Mouse (Mus musculus): ENCODE measurements around the gene Msgn1. TPM values are rescaled to one million over a fixed set of nuclear protein-coding genes. Genes with fewer than 3 reads are reported as not detected.

Gene Msgn1
- polyA plus RNA-seq (2014; fragmentation: Nextera tagmentation; extraction: Ambion mirVana), result not detected in 2 replicates

DNA sequence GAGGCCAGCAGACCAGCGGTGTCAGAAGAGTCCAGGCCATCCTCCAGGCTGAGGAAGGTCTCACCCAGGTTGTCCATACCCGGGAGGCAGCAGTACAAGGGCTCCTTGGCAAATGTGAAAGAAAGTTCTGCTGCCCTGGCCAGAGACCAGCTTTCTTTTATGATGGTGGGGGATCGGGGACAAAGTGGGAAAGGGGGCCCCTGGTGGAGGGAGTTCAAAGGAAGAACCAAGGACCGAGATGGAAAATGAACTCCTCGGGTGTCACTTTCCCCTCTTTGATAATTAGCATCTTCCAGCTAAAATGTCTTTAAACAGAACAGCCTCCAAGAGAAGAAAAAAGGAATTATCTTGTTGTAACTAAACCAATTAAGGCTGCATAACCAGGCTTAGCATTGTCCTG is at the start of gene Msgn1:
Gene Msgn1, minus strand, starts transcription at position 101 of the 400 bp plus-strand sequence.
- no peaks in the 10 kb centered on the region for H3K9me3 ChIP-seq (ENCODE audit: control insufficient read depth, low read length)
- 67% methylated on average over 5 of the region's 5 CpGs for WGBS
- H3K4me1 ChIP-seq (ENCODE audit: control insufficient read depth, insufficient read depth, low read length), result no peaks in the 10 kb centered on the region
- H3K27me3 ChIP-seq (ENCODE audit: control insufficient read depth, insufficient read depth, low read length), result no peaks in the 10 kb centered on the region
- no peaks in the 10 kb centered on the region for H3K36me3 ChIP-seq (ENCODE audit: control insufficient read depth, insufficient read depth, low read length)
- no peak within 1 kb of the TSS for H3K27ac ChIP-seq (ENCODE audit: low read depth, low read length)
- H3K9ac ChIP-seq (ENCODE audit: low read length), result no peak within 1 kb of the TSS
- ATAC-seq (ENCODE audit: low FRiP score) (no peak), DNase-seq (ENCODE audit: low spot score, missing footprints) (peak; percentile 17)
- H3K4me3 ChIP-seq (ENCODE audit: low read depth, low read length), result no peak within 1 kb of the TSS
- no peak within 1 kb of the TSS for H3K4me2 ChIP-seq

DNA sequence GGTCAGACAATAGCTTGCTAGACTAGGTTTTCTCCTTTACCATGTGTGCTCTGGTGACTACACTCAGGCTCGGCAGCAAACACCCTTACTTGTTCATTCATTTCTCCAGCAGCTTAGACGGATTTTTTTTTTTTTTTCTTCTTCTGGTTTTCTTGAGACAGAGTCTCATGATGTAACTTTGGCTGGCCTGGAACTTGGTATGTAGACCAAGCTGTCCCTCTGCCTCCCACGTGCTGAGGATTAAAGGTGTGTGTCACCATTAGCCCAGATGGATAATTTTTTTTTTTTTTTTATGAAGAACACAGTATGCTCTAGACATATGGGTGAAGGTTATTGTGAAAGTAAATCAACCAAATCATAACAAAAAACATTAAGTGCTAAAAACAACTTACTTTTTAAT is 41.5 kb upstream of the Msgn1 start:
- Histone ChIP-seq H3K9ac (ENCODE audit: low read length) (no peak overlapping the region), H3K27me3 (ENCODE audit: control insufficient read depth, insufficient read depth, low read length) (no peaks in the 10 kb centered on the region), H3K9me3 (ENCODE audit: control insufficient read depth, low read length) (no peaks in the 10 kb centered on the region), H3K4me1 (ENCODE audit: control insufficient read depth, insufficient read depth, low read length) (no peaks in the 10 kb centered on the region), H3K27ac (ENCODE audit: low read depth, low read length) (no peak overlapping the region), H3K4me2 (no peak overlapping the region), H3K36me3 (ENCODE audit: control insufficient read depth, insufficient read depth, low read length) (no peaks in the 10 kb centered on the region), H3K4me3 (ENCODE audit: low read depth, low read length) (no peak overlapping the region)
- peak; percentile 33 for DNase-seq (ENCODE audit: low spot score, missing footprints)
- no peak for ATAC-seq (ENCODE audit: low FRiP score)
- 83% methylated on average over 3 of the region's 3 CpGs for WGBS

DNA sequence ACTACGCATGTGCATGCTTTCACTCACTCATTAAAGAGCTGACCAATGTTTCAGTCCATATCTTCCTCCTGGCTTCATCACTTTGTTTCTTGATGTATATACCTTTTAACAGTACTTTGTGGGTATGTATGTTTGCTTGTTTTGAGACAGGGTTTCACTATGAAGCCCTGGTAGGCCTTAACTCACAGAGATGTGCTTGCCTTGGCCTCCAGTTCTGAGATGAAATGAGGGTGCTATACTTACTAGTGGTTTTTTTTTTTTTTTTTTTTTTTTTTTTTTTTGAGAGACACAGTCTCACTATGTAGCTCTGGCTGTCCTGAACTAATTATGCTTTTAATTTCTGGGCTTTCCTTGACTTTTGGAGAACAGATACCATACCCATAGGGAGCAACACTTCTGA is 38.7 kb upstream of the Msgn1 start:
- 100% methylated on average over 1 of the region's 1 CpGs for WGBS
- Histone ChIP-seq H3K4me2 (no peak overlapping the region), H3K36me3 (ENCODE audit: control insufficient read depth, insufficient read depth, low read length) (no peaks in the 10 kb centered on the region), H3K9me3 (ENCODE audit: control insufficient read depth, low read length) (no peaks in the 10 kb centered on the region), H3K4me1 (ENCODE audit: control insufficient read depth, insufficient read depth, low read length) (no peaks in the 10 kb centered on the region), H3K27me3 (ENCODE audit: control insufficient read depth, insufficient read depth, low read length) (no peaks in the 10 kb centered on the region), H3K4me3 (ENCODE audit: low read depth, low read length) (no peak overlapping the region), H3K27ac (ENCODE audit: low read depth, low read length) (no peak overlapping the region), H3K9ac (ENCODE audit: low read length) (no peak overlapping the region)
- no peak for ATAC-seq (ENCODE audit: low FRiP score)
- DNase-seq (ENCODE audit: low spot score, missing footprints), result peak; percentile 56

DNA sequence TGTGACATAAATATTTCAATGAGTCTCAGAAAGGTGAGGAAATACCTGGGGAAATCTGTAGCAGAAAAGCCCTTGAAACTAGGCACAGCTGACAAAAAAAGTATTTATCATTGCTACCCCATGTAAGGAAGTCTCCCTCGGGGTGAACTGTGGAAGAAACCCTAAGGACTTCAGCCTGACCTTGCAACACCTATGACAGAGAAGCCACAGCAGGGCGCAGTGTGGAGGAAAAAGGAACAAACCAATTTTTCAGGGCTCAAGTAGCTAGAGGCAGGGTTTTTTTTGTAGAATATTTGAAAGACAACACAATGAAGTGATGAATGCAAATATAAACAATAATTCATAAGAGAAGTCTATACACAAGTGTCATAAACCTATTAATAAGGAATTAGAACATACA is 27.2 kb upstream of the Msgn1 start:
- Histone ChIP-seq H3K9me3 (ENCODE audit: control insufficient read depth, low read length) (no peaks in the 10 kb centered on the region), H3K27ac (ENCODE audit: low read depth, low read length) (no peak overlapping the region), H3K27me3 (ENCODE audit: control insufficient read depth, insufficient read depth, low read length) (no peaks in the 10 kb centered on the region), H3K36me3 (ENCODE audit: control insufficient read depth, insufficient read depth, low read length) (no peaks in the 10 kb centered on the region), H3K4me2 (no peak overlapping the region), H3K9ac (ENCODE audit: low read length) (no peak overlapping the region), H3K4me1 (ENCODE audit: control insufficient read depth, insufficient read depth, low read length) (no peaks in the 10 kb centered on the region), H3K4me3 (ENCODE audit: low read depth, low read length) (no peak overlapping the region)
- DNase-seq (ENCODE audit: low spot score, missing footprints) (no peak), ATAC-seq (ENCODE audit: low FRiP score) (no peak)
- 80% methylated on average over 2 of the region's 2 CpGs for WGBS

- Histone ChIP-seq H3K4me3 (ENCODE audit: low read depth, low read length) (no peak overlapping the region), H3K9ac (ENCODE audit: low read length) (no peak overlapping the region), H3K4me1 (ENCODE audit: control insufficient read depth, insufficient read depth, low read length) (no peaks in the 10 kb centered on the region), H3K9me3 (ENCODE audit: control insufficient read depth, low read length) (no peaks in the 10 kb centered on the region), H3K36me3 (ENCODE audit: control insufficient read depth, insufficient read depth, low read length) (no peaks in the 10 kb centered on the region), H3K27me3 (ENCODE audit: control insufficient read depth, insufficient read depth, low read length) (no peaks in the 10 kb centered on the region), H3K4me2 (no peak overlapping the region), H3K27ac (ENCODE audit: low read depth, low read length) (no peak overlapping the region)
- ATAC-seq (ENCODE audit: low FRiP score) (no peak), DNase-seq (ENCODE audit: low spot score, missing footprints) (peak; percentile 37)
- 86% methylated on average over 2 of the region's 2 CpGs for WGBS
Measured at GRCm38 (mm10) chr12:11230267-11230666, 21.5 kb upstream of the Msgn1 start.

GRCm38 (mm10) chr12:11226529-11227268 is 17.9 kb upstream of the Msgn1 start:
- H3K36me3 ChIP-seq (ENCODE audit: control insufficient read depth, insufficient read depth, low read length), result no peaks in the 10 kb centered on the region
- no peak overlapping the region for H3K27ac ChIP-seq (ENCODE audit: low read depth, low read length)
- no peak overlapping the region for H3K4me2 ChIP-seq
- H3K9me3 ChIP-seq (ENCODE audit: control insufficient read depth, low read length), result no peaks in the 10 kb centered on the region
- H3K4me3 ChIP-seq (ENCODE audit: low read depth, low read length), result no peak overlapping the region
- no peak for DNase-seq (ENCODE audit: low spot score, missing footprints)
- H3K9ac ChIP-seq (ENCODE audit: low read length), result no peak overlapping the region
- 88% methylated on average over 5 of the region's 5 CpGs for WGBS
- H3K4me1 ChIP-seq (ENCODE audit: control insufficient read depth, insufficient read depth, low read length), result no peaks in the 10 kb centered on the region
- H3K27me3 ChIP-seq (ENCODE audit: control insufficient read depth, insufficient read depth, low read length), result no peaks in the 10 kb centered on the region
- ATAC-seq (ENCODE audit: low FRiP score), result no peak

GRCm38 (mm10) chr12:11226123-11226522 is 17.4 kb upstream of the Msgn1 start:
- H3K9me3 ChIP-seq (ENCODE audit: control insufficient read depth, low read length), result no peaks in the 10 kb centered on the region
- no peaks in the 10 kb centered on the region for H3K36me3 ChIP-seq (ENCODE audit: control insufficient read depth, insufficient read depth, low read length)
- no peak for ATAC-seq (ENCODE audit: low FRiP score)
- WGBS, result 22% methylated on average over 1 of the region's 1 CpGs
- DNase-seq (ENCODE audit: low spot score, missing footprints), result no peak
- no peaks in the 10 kb centered on the region for H3K4me1 ChIP-seq (ENCODE audit: control insufficient read depth, insufficient read depth, low read length)
- no peaks in the 10 kb centered on the region for H3K27me3 ChIP-seq (ENCODE audit: control insufficient read depth, insufficient read depth, low read length)
- no peak overlapping the region for H3K9ac ChIP-seq (ENCODE audit: low read length)
- no peak overlapping the region for H3K27ac ChIP-seq (ENCODE audit: low read depth, low read length)
- no peak overlapping the region for H3K4me3 ChIP-seq (ENCODE audit: low read depth, low read length)
- H3K4me2 ChIP-seq, result no peak overlapping the region

DNA sequence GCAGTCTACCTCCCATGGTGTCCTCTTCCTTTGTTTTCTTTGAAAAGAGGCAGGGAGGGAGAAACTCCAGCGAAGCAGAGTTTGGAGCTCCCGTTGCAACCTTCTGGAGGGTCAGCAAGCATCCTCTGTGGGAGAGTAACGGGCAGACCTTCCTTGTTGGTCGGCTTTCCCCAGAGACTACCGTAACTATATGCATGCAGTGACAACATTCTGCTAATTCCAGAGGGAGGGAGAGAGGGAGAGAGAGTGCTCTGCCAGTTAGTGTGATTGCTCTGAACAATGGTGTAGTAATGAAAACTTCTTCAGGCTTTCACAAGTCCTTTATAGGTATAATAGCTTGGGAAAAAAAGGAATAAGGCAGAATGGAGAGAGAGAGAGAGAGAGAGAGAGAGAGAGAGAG is 15.9 kb upstream of the Msgn1 start:
- H3K9ac ChIP-seq (ENCODE audit: low read length), result no peak overlapping the region
- H3K4me1 ChIP-seq (ENCODE audit: control insufficient read depth, insufficient read depth, low read length), result no peaks in the 10 kb centered on the region
- no peak for ATAC-seq (ENCODE audit: low FRiP score)
- DNase-seq (ENCODE audit: low spot score, missing footprints), result no peak
- no peak overlapping the region for H3K4me3 ChIP-seq (ENCODE audit: low read depth, low read length)
- H3K4me2 ChIP-seq, result no peak overlapping the region
- no peaks in the 10 kb centered on the region for H3K27me3 ChIP-seq (ENCODE audit: control insufficient read depth, insufficient read depth, low read length)
- no peaks in the 10 kb centered on the region for H3K36me3 ChIP-seq (ENCODE audit: control insufficient read depth, insufficient read depth, low read length)
- WGBS, result 7% methylated on average over 5 of the region's 5 CpGs
- H3K27ac ChIP-seq (ENCODE audit: low read depth, low read length), result no peak overlapping the region
- H3K9me3 ChIP-seq (ENCODE audit: control insufficient read depth, low read length), result no peaks in the 10 kb centered on the region

GRCm38 (mm10) chr12:11223090-11223489 is 14.3 kb upstream of the Msgn1 start:
- H3K4me3 ChIP-seq (ENCODE audit: low read depth, low read length), result no peak overlapping the region
- no peak overlapping the region for H3K4me2 ChIP-seq
- WGBS, result 91% methylated on average over 10 of the region's 10 CpGs
- no peak overlapping the region for H3K27ac ChIP-seq (ENCODE audit: low read depth, low read length)
- no peaks in the 10 kb centered on the region for H3K9me3 ChIP-seq (ENCODE audit: control insufficient read depth, low read length)
- H3K27me3 ChIP-seq (ENCODE audit: control insufficient read depth, insufficient read depth, low read length), result no peaks in the 10 kb centered on the region
- no peak for ATAC-seq (ENCODE audit: low FRiP score)
- H3K9ac ChIP-seq (ENCODE audit: low read length), result no peak overlapping the region
- H3K36me3 ChIP-seq (ENCODE audit: control insufficient read depth, insufficient read depth, low read length), result no peaks in the 10 kb centered on the region
- H3K4me1 ChIP-seq (ENCODE audit: control insufficient read depth, insufficient read depth, low read length), result no peaks in the 10 kb centered on the region
- no peak for DNase-seq (ENCODE audit: low spot score, missing footprints)

Measured in midbrain, embryonic 11.5 days (tissue).